Mouse (Mus musculus) limb, embryonic 11.5 days (tissue): ENCODE data around the gene Bcar1. TPM values are rescaled to one million over a fixed set of nuclear protein-coding genes. Genes with fewer than 3 reads are reported as not detected.

Experiments used
- ATAC-seq: fragments of 200-750 bp; cut with Nextera tagmentation; 2 replicates; pipeline ENCODE4 v1.8.0; 2017; ENCODE audit warnings: low read depth; ENCODE audit not compliant: insufficient number of reproducible peaks, low FRiP score, low TSS enrichment
- DNase-seq: peaks from one replicate; pipeline ENCODE4 v3.0.0-alpha.2; 2015; ENCODE audit warnings: low spot score
- H3K27ac ChIP-seq: fragments of 300-500 bp; sonication (generic); replicated peaks from 2 replicates; pipeline ENCODE4 v1.5.1; 2014; ENCODE audit warnings: low read depth, mild to moderate bottlenecking, low read length
- H3K27me3 ChIP-seq: fragments of 300-500 bp; sonication (generic); 2 replicates; pipeline ENCODE4 v1.6.1; 2014; ENCODE audit warnings: mild to moderate bottlenecking, low read length, mixed read lengths; ENCODE audit not compliant: control insufficient read depth, insufficient read depth
- H3K36me3 ChIP-seq: fragments of 300-500 bp; sonication (generic); 2 replicates; pipeline ENCODE4 v1.6.1; 2014; ENCODE audit warnings: mild to moderate bottlenecking, low read length, moderate library complexity, mixed read lengths; ENCODE audit not compliant: control insufficient read depth, insufficient read depth
- H3K4me1 ChIP-seq: fragments of 300-500 bp; sonication (generic); 2 replicates; pipeline ENCODE4 v1.6.1; 2014; ENCODE audit warnings: low read length, mixed read lengths; ENCODE audit not compliant: control insufficient read depth, insufficient read depth
- H3K4me2 ChIP-seq: fragments of 300-500 bp; sonication (generic); 2 replicates; pipeline ENCODE4 v1.6.1; 2014; ENCODE audit warnings: low read depth, mild to moderate bottlenecking, moderate library complexity; ENCODE audit not compliant: severe bottlenecking
- H3K4me3 ChIP-seq: fragments of 300-500 bp; sonication (generic); 2 replicates; pipeline ENCODE4 v1.5.1; 2014; ENCODE audit warnings: low read depth, low read length
- H3K9ac ChIP-seq: fragments of 300-500 bp; sonication (generic); 2 replicates; pipeline ENCODE4 v1.6.1; 2014; ENCODE audit warnings: mild to moderate bottlenecking, low read length
- H3K9me3 ChIP-seq: fragments of 300-500 bp; sonication (generic); 2 replicates; pipeline ENCODE4 v1.6.1; 2016; ENCODE audit warnings: low read length; ENCODE audit not compliant: control insufficient read depth
- WGBS: fragments of 180-500 bp; shearing (Covaris S2); extraction: QIAGEN DNeasy Blood & Tissue Kit; methylation state at CpG from one replicate; pipeline ENCODE4 v1.1.7; 2014; 5-methylcytosine and 5-hydroxymethylcytosine counted together
- polyA plus RNA-seq: library from polyadenylated mRNA; unstranded; fragments of >200 nt; fragmentation: Nextera tagmentation; extraction: Ambion mirVana; gene quantifications from 2 replicates; pipeline ENCODE4 v1.2.1, GENCODE M21; 2014

The Bcar1 gene
- polyA plus RNA-seq, result 40.4 and 47.9 TPM in 2 replicates

DNA sequence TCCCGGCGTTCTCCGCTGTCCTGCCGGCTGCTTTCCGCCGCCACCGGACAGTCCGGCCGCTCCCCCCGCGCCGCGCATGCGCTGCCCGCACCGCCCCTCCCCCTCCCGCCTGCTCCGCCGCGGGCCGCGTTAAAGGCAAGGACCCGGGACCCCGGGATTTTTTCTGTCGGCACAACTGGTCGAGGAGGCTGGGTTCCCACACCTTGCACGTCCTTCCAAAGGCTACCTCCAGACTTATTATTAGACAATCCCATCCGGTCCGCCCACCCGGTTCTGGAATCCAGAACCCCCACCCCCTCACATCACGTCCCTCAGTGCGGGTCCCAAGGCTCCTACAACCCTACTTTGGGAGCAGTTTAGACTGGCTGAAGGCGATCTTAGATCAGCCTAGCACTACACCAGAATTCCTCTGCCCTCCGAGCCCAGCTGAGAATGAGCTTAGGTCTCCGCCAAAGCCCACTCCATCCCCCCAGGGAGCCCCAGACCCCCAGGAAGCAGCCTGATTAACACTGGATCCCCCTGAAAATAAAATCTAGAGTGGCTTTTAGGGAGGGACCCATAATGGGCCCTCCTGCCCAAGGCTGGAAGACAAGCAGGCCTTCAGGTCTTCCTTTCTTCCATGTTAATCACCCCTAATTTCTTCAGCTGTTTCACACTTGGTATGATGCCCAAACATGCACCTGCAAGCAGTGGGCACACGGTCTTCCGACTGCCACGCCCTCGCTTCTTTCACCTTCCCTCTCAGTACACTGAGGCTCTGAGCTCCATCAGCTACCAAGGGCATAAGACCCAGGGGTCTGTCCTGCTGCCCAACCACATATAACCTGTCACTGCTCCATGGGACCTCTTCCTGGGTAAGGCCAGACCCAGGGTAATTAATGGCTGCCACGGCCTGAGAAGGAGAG is at the start of gene Bcar1:
TSS of gene Bcar1 (minus strand) at position 18 of the 905 bp plus-strand sequence.
- WGBS, result 15% methylated on average over 26 of the region's 40 CpGs
- ATAC-seq (peak; percentile 55), DNase-seq (peak; percentile 94)
- H3K4me3 ChIP-seq, result peak within 1 kb of the TSS; percentile 92
- peak within 1 kb of the TSS; percentile 70 for H3K4me2 ChIP-seq
- peaks cover 38% of the 10 kb centered on the region for H3K4me1 ChIP-seq
- no peaks in the 10 kb centered on the region for H3K9me3 ChIP-seq
- peak within 1 kb of the TSS; percentile 47; the same call in 1 of the 2 replicates for H3K27ac ChIP-seq
- H3K36me3 ChIP-seq, result no peaks in the 10 kb centered on the region
- H3K9ac ChIP-seq, result peak within 1 kb of the TSS; percentile 89
- no peaks in the 10 kb centered on the region for H3K27me3 ChIP-seq

DNA sequence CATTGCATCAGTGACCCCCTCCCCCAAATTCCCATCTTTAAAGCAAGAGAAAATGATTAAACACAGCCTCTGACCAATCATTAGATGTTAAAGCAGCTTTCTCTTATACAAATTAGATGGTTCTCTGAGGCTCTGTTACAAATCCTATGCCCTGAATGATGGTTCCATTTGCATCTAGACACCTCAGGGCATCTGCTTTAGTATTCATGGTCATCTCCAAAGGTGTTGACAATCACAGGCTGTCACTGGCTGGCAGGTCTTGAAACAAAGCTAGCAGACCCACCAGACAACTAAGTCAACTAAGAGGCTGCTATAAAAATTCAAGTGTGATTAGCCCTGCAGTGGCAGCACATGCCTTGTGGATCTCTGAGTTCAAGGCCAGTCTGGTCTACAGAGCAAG is 46.0 kb upstream of the Bcar1 start:
- no peak for DNase-seq
- Histone ChIP-seq H3K9ac (no peak overlapping the region), H3K9me3 (no peaks in the 10 kb centered on the region), H3K27me3 (no peaks in the 10 kb centered on the region), H3K36me3 (no peaks in the 10 kb centered on the region), H3K27ac (no peak overlapping the region), H3K4me2 (no peak overlapping the region), H3K4me3 (no peak overlapping the region), H3K4me1 (peaks cover 27% of the 10 kb centered on the region)
- no peak for ATAC-seq

DNA sequence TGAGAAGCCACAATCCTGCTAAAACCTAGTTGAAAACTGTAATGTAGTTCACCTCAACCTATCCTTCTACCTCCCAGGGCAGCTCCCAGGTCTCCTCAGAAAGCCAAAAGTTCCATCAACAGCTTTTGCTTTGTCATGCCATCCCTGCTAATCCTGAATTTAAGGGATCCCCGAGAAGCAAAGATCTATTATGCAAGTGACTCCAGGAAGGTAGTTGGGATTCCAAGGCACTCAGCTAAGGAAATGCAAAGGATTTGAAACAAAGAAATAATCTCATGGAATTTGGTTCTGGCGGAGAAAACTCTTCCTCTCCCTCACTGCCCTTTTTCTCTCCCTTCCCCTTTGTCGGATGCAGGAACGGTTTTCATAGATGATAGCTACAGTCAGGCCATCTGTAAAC is 45.6 kb upstream of the Bcar1 start:
- Histone ChIP-seq H3K9ac (no peak overlapping the region), H3K4me3 (no peak overlapping the region), H3K27me3 (no peaks in the 10 kb centered on the region), H3K27ac (peak overlapping the region; percentile 17; the same call in 1 of the 2 replicates), H3K9me3 (no peaks in the 10 kb centered on the region), H3K4me1 (peaks cover 27% of the 10 kb centered on the region), H3K36me3 (no peaks in the 10 kb centered on the region), H3K4me2 (no peak overlapping the region)
- no peak for DNase-seq
- WGBS, result 59% methylated on average over 4 of the region's 4 CpGs
- no peak for ATAC-seq

DNA sequence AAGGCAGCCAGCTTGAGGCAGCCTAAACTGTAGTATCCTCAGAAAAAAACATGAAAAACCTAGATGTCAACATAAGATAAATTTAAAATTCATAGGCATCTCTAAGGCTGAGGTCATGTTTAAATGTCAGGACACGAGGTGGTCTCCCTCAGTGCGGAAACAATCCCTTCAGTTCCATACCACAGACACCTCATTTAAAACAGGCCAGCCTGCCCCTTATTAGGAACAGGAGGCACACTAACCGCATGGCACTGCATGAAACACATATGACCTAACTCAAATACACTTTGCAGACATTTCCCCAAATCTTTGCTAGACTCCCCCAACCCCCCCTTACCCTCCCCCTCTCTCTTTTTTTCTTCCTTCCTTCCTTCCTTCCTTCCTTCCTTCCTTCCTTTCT is 44.9 kb upstream of the Bcar1 start:
- Histone ChIP-seq H3K36me3 (no peaks in the 10 kb centered on the region), H3K4me2 (no peak overlapping the region), H3K9me3 (no peaks in the 10 kb centered on the region), H3K27ac (no peak overlapping the region), H3K4me3 (no peak overlapping the region), H3K9ac (no peak overlapping the region), H3K27me3 (no peaks in the 10 kb centered on the region), H3K4me1 (peaks cover 27% of the 10 kb centered on the region)
- 26% methylated on average over 3 of the region's 3 CpGs for WGBS
- ATAC-seq (no peak), DNase-seq (peak; percentile 41)

DNA sequence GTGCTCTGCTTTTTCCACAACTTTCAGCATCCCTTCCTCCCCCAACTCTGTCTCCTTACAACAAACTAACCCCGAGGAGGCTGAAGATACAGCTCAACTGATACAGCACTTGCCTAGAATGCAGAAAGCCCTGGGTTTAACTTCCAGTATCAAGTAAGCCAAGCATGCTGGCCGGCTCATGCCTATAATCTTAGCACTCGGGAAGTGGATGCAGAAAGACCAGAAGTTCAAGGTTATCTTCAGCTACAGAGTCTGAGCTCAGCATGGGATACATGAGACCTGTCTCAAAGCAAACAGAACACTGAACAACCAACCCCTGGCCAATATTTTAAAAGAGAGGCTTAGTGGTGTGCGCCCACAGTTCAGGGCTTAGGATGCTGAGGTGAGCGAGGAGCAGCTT is 44.5 kb upstream of the Bcar1 start:
- ATAC-seq (no peak), DNase-seq (no peak)
- Histone ChIP-seq H3K4me2 (no peak overlapping the region), H3K4me1 (peaks cover 27% of the 10 kb centered on the region), H3K27ac (no peak overlapping the region; the same call in 1 of the 2 replicates), H3K27me3 (no peaks in the 10 kb centered on the region), H3K4me3 (no peak overlapping the region), H3K9ac (no peak overlapping the region), H3K36me3 (no peaks in the 10 kb centered on the region), H3K9me3 (no peaks in the 10 kb centered on the region)
- WGBS, result 64% methylated on average over 5 of the region's 5 CpGs

DNA sequence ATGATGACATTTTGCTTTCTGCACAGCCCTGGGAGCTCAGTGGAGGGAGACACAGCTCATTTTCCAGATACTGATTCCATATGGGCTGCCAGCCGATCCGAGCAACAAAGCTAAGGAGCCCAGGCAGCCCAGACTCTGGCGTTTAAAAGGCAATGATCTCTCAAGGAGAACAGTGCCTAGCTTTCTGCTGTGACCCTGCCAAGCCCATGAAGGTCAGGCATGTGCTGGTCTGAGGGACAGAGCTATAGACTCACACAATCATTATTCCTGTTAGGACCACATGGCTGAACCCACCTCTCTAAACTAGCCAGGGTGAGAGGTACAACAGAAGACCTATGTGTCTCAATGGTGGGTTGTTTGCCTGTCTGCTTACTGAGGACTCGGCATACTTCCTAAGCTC is 44.1 kb upstream of the Bcar1 start:
- H3K4me2 ChIP-seq, result no peak overlapping the region
- no peak overlapping the region for H3K4me3 ChIP-seq
- DNase-seq (no peak), ATAC-seq (no peak)
- H3K9ac ChIP-seq, result no peak overlapping the region
- no peaks in the 10 kb centered on the region for H3K36me3 ChIP-seq
- H3K27me3 ChIP-seq, result no peaks in the 10 kb centered on the region
- 22% methylated on average over 4 of the region's 4 CpGs for WGBS
- H3K4me1 ChIP-seq, result peaks cover 27% of the 10 kb centered on the region
- H3K27ac ChIP-seq, result no peak overlapping the region; the same call in 1 of the 2 replicates
- H3K9me3 ChIP-seq, result no peaks in the 10 kb centered on the region

DNA sequence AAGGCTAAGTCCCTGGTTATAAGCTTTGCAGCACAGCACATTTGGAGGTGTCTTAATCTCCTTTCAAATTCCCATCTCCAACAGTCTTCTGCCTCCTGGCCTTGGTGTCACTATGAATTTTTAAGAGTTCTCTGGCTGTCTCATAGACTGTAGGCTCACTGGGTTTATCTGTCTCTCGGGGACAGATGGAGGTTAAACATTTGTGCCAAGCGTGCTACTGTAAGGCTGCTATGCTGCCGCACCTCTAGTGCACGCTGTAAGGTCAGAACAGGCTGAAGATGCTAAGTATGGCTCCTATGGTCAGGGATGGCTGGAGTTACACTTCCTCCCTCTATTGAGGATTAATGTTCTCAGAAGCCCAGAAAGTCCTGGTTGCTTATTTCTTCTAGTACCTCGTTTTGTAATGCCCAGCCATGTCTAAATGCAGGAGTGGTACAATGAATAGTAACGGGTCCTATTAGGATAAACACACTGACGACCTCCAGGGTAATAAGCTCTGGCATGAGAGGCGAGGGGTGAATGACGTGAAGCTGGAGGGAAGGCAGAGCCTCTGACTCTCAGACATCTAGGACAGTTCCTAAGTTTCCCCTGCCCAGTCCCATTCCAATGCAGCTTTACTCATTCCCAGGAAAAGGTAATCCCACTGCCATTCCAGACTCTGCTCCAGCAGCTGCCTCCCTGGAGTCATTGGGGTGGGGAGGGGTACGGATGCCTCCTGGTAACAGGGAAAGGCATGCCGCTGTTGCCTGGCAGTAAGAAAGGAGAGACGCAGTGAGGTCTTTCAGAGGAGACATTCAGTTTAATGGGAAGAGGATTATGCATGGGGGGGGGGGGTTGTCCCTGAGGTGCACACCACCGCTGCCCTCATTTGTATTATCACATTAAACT is 43.3 kb upstream of the Bcar1 start:
- no peak overlapping the region for H3K27ac ChIP-seq
- peak overlapping the region; percentile 7; the same call in 1 of the 2 replicates for H3K4me2 ChIP-seq

DNA sequence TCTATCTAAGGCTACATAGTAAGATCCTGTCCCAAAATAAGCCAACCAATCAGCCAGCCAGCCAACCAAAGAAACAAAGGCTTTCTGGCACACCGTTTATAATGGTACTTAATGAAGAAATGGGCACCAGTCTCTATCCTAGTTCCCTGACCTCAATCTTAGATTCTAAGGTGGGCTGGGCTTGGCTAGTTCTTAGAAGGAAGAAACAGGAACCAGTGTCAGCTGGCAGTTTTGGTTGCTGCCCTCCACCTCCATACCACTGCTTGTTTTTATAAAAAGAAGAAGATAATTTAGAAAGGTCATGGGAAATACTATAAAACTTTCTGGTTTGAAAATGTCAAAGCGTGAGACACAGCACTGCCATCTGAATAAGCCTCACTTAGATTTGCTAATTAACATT is 42.5 kb upstream of the Bcar1 start:
- DNase-seq (no peak), ATAC-seq (no peak)
- no peaks in the 10 kb centered on the region for H3K27me3 ChIP-seq
- no peak overlapping the region for H3K9ac ChIP-seq
- 94% methylated on average over 2 of the region's 2 CpGs for WGBS
- H3K27ac ChIP-seq, result no peak overlapping the region
- H3K4me3 ChIP-seq, result no peak overlapping the region
- peaks cover 27% of the 10 kb centered on the region for H3K4me1 ChIP-seq
- no peak overlapping the region for H3K4me2 ChIP-seq
- no peaks in the 10 kb centered on the region for H3K36me3 ChIP-seq
- H3K9me3 ChIP-seq, result no peaks in the 10 kb centered on the region

More for the DNA sequence above, 43.3 kb upstream of the Bcar1 start:
- 49% methylated on average over 13 of the region's 13 CpGs for WGBS
- no peak for ATAC-seq
- peaks cover 27% of the 10 kb centered on the region for H3K4me1 ChIP-seq
- no peak overlapping the region for H3K4me3 ChIP-seq
- no peaks in the 10 kb centered on the region for H3K27me3 ChIP-seq
- DNase-seq, result peak; percentile 38
- H3K36me3 ChIP-seq, result no peaks in the 10 kb centered on the region
- H3K9ac ChIP-seq, result no peak overlapping the region
- no peaks in the 10 kb centered on the region for H3K9me3 ChIP-seq
